Mouse (Mus musculus): ENCODE data around the gene Gm3376. TPM values are rescaled to one million over a fixed set of nuclear protein-coding genes. Genes with fewer than 3 reads are reported as not detected.
"Not testable (repeated sequence)": the region's sequence is repeated elsewhere in the genome, so short reads cannot be mapped to it uniquely, and the experiment has no call there.

Gene Gm3376
- polyA plus RNA-seq (2014; fragmentation: Nextera tagmentation; extraction: Ambion mirVana) = not detected in 2 replicates

DNA sequence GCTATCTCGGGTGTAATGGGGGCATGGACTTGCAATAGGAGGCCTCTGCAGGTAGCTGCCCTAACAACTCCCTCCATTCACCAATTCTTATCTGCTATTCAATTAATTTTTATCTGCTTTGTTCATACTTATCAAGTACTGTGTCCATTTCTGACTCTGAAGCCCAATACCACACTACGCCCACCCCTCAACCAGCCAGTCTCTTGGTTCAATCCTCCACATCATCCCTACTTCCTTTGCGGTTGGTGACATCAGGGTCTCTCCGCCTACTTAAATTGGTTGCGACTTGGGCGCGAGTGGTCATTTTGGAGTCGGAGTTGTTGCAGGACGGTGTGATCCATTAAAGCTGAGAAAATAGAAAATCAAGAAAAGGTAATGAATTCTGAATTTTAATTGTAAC is at the start of gene Gm3376:
Gm3376 (plus strand) TSS at position 301 of the 400 bp plus-strand sequence.
- DNase-seq (ENCODE audit: low spot score); H3K9me3 ChIP-seq (ENCODE audit: control insufficient read depth, low read length); ATAC-seq (replicated peaks; ENCODE audit: low FRiP score); H3K9ac ChIP-seq (ENCODE audit: low read length); H3K4me3 ChIP-seq (ENCODE audit: low read depth, low read length); H3K4me2 ChIP-seq (ENCODE audit: low read depth, low read length, severe bottlenecking); H3K36me3 ChIP-seq (ENCODE audit: control insufficient read depth, insufficient read depth, low read length); H3K27ac ChIP-seq (ENCODE audit: low read depth, low read length); H3K27me3 ChIP-seq (ENCODE audit: control insufficient read depth, insufficient read depth, low read length); H3K4me1 ChIP-seq (replicated peaks; ENCODE audit: control insufficient read depth, insufficient read depth, low read length): not testable (repeated sequence)
- WGBS = no CpG with 5 or more reads among the region's 9 CpGs
